Mouse (Mus musculus) embryonic facial prominence, embryonic 12.5 days (tissue): ENCODE data around the gene St6galnac4. TPM values are rescaled to one million over a fixed set of nuclear protein-coding genes. Genes with fewer than 3 reads are reported as not detected.

ENCODE experiments used
- ATAC-seq: fragments of 200-750 bp; cut with Nextera tagmentation; 2 replicates; pipeline ENCODE4 v1.8.0; 2017; ENCODE audit not compliant: insufficient number of reproducible peaks, insufficient read depth, low FRiP score, low TSS enrichment
- H3K27ac ChIP-seq: fragments of 300-500 bp; sonication (generic); 2 replicates; pipeline ENCODE4 v1.5.1; 2016; ENCODE audit warnings: mild to moderate bottlenecking
- H3K27me3 ChIP-seq: fragments of 300-500 bp; sonication (generic); 2 replicates; pipeline ENCODE4 v1.6.1; 2016; ENCODE audit warnings: mild to moderate bottlenecking, moderate library complexity
- H3K36me3 ChIP-seq: fragments of 300-500 bp; sonication (generic); 2 replicates; pipeline ENCODE4 v1.6.1; 2016; ENCODE audit warnings: mild to moderate bottlenecking
- H3K4me1 ChIP-seq: fragments of 300-500 bp; sonication (generic); 2 replicates; pipeline ENCODE4 v1.6.1; 2016
- H3K4me2 ChIP-seq: fragments of 300-500 bp; sonication (generic); replicated peaks from 2 replicates; pipeline ENCODE4 v1.6.1; 2016; ENCODE audit warnings: mild to moderate bottlenecking, moderate library complexity
- H3K4me3 ChIP-seq: fragments of 300-500 bp; sonication (generic); 2 replicates; pipeline ENCODE4 v1.5.1; 2016; ENCODE audit warnings: mild to moderate bottlenecking
- H3K9ac ChIP-seq: fragments of 300-500 bp; sonication (generic); 2 replicates; pipeline ENCODE4 v1.6.1; 2016; ENCODE audit warnings: mild to moderate bottlenecking, moderate library complexity
- H3K9me3 ChIP-seq: fragments of 300-500 bp; sonication (generic); 2 replicates; pipeline ENCODE4 v1.6.1; 2016; ENCODE audit warnings: mild to moderate bottlenecking, moderate library complexity
- WGBS: fragments of 180-500 bp; shearing (Covaris S2); methylation state at CpG from one replicate; pipeline ENCODE4 v1.1.7; 2016; 5-methylcytosine and 5-hydroxymethylcytosine counted together
- polyA plus RNA-seq: library from polyadenylated mRNA; unstranded; fragments of >200 nt; fragmentation: Nextera tagmentation; extraction: Ambion mirVana; gene quantifications from 2 replicates; pipeline ENCODE4 v1.2.1, GENCODE M21; 2016

St6galnac4 gene
- 32.7 and 36.5 TPM in 2 replicates for polyA plus RNA-seq

DNA sequence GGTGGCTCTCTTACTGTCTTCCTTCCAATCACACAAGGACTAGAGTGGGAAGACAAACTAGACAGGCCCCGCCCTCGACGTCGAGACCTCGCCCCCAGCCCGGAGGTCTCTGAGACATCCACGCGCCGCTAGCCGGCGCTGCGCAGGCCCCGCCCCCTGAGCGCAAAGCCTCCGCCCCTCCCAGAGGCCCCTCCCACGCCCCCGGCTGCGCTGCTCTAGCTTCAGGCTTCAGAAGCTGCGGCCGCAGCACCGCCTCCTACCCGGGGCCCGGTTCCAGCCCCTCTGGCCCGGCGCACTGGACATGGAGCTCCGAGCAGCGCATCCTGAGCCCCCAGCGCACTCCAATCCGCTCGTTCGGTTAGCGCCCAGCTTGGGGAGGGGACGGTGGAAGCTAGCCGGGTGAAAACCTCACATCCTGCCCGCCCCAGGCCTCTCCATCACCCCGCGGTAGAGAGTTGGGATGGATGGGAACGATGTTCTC, at the start of gene St6galnac4:
Gene St6galnac4, plus strand, starts transcription at position 225 of the 481 bp plus-strand sequence.
- under 1% methylated on average over 38 of the region's 38 CpGs for WGBS
- Histone ChIP-seq H3K27ac (peak within 1 kb of the TSS; percentile 66), H3K9me3 (no peaks in the 10 kb centered on the region)

DNA sequence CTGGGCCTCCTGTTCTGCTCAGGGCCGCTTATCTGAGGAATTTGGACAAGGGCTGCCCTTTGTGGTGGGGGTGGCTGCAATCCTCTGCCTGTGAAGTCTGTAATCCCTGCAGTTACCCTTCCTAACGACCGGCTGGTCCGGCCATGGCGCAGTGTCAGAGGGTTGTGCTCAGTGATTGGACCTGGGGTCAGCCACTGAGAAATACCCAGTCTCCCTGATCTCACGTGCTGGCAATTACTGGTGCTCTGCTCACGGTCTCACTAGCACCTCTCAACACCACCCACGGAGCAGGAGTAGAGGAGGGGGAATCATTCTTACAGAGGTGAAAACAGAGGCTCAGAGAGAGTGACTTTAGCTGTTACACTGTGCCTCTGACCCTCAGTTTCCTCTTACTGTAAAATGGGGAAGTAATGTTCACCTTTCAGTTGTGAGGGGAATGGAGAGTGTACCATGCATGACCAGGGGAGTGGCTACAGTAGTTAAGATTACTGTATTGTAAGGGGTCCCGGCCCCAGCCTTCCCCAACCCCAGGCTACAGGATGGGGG, 49.5 kb upstream of the St6galnac4 start:
- WGBS = 7% methylated on average over 9 of the region's 9 CpGs
- no peak for ATAC-seq
- Histone ChIP-seq H3K9me3 (no peaks in the 10 kb centered on the region), H3K4me3 (peak overlapping the region; percentile 79), H3K4me1 (peaks cover 54% of the 10 kb centered on the region), H3K36me3 (no peaks in the 10 kb centered on the region), H3K27me3 (no peaks in the 10 kb centered on the region), H3K9ac (peak overlapping the region; percentile 81), H3K4me2 (peak overlapping the region; percentile 90), H3K27ac (peak overlapping the region; percentile 69)

More for the DNA sequence above, at the start of gene St6galnac4:
- Histone ChIP-seq H3K9ac (peak within 1 kb of the TSS; percentile 63), H3K4me1 (peaks cover 13% of the 10 kb centered on the region), H3K36me3 (0 out of 2 replicates have a peak, but pooled peaks cover 4% of the 10 kb centered on the region), H3K27me3 (peaks cover 11% of the 10 kb centered on the region), H3K4me2 (peak within 1 kb of the TSS; percentile 62), H3K4me3 (peak within 1 kb of the TSS; percentile 58)
- peak; percentile 71 for ATAC-seq

DNA sequence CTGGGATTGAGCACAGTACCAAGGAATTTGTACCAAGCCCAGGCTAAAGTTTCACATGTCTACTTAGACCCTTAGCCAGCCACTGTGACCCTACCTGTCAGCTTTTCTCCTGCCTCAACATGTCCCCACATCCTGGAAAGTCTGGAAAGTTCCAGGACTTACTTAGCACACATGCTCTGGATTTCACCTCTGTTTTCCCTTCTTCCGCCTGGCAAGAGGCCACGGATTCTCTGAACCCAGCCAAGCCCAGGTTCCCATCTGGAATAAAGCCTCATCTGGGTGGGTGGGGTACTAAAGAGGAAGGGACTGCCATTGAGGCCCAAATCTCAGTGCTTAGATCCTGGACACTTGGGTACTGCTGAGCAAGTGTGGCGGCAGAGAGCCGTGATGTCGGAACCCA, 49.0 kb upstream of the St6galnac4 start:
- Histone ChIP-seq H3K9me3 (no peaks in the 10 kb centered on the region), H3K36me3 (no peaks in the 10 kb centered on the region), H3K27me3 (no peaks in the 10 kb centered on the region), H3K4me1 (peaks cover 54% of the 10 kb centered on the region), H3K9ac (peak overlapping the region; percentile 81; the same call in 1 of the 2 replicates), H3K27ac (no peak overlapping the region), H3K4me3 (peak overlapping the region; percentile 79), H3K4me2 (peak overlapping the region; percentile 90)
- 74% methylated on average over 5 of the region's 5 CpGs for WGBS
- no peak for ATAC-seq

DNA sequence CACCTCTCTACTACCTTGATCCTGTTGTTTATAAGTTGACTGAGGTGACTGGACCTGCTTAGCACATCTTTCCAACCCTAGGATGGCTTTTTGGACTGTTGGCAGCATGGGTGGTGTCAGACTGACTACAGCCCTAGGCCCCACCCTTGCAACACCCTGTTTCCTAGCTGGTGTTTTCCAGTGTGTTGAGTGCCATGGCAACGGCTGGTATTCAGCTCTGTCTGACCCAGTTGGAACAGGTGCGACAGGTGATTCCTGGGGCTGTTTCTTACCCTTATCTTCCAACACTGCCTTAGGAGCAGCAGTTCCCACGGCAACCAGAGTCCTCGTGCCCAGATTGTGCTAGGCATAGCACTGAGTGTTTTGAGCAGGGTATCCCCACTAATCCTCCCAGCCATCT, 48.4 kb upstream of the St6galnac4 start:
- H3K4me3 ChIP-seq = peak overlapping the region; percentile 79; the same call in 1 of the 2 replicates
- H3K4me2 ChIP-seq = peak overlapping the region; percentile 90
- no peak for ATAC-seq
- H3K27ac ChIP-seq = no peak overlapping the region
- no peaks in the 10 kb centered on the region for H3K36me3 ChIP-seq
- H3K4me1 ChIP-seq = peaks cover 52% of the 10 kb centered on the region
- H3K9ac ChIP-seq = no peak overlapping the region
- H3K27me3 ChIP-seq = no peaks in the 10 kb centered on the region
- no peaks in the 10 kb centered on the region for H3K9me3 ChIP-seq
- WGBS = 72% methylated on average over 4 of the region's 4 CpGs

DNA sequence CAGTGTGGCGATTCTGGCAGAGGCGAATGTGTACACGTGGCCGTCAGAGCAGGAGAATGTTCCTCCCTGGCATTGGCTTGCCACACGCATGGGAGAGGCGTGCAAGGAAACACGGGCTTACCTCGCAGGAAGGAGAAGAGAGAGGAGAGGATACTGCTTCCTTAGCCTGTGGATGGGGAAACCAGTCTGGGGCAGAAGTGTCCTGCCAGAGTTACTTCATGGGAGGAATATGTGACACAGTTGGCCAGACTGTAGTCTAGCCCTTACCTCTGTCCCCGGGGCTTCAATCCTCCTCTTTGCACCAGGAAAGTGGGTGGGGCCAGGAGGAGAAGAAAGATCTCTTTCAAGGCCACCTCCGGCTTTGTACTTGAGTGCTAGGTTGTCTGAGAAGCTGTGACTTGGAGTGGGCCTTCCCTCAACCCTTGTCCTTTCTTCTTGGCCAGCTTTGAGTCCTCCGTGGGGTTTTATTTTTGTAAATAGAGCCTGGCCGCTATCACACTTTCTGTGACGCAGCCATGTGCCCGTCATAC, 47.4 kb upstream of the St6galnac4 start:
- H3K4me2 ChIP-seq = peak overlapping the region; percentile 90
- peak overlapping the region; percentile 3; the same call in 1 of the 2 replicates for H3K27ac ChIP-seq
- H3K4me3 ChIP-seq = no peak overlapping the region
- no peak for ATAC-seq
- H3K4me1 ChIP-seq = peaks cover 42% of the 10 kb centered on the region
- no peaks in the 10 kb centered on the region for H3K9me3 ChIP-seq
- no peaks in the 10 kb centered on the region for H3K36me3 ChIP-seq
- 76% methylated on average over 14 of the region's 14 CpGs for WGBS
- H3K9ac ChIP-seq = peak overlapping the region; percentile 29; the same call in 1 of the 2 replicates
- no peaks in the 10 kb centered on the region for H3K27me3 ChIP-seq

DNA sequence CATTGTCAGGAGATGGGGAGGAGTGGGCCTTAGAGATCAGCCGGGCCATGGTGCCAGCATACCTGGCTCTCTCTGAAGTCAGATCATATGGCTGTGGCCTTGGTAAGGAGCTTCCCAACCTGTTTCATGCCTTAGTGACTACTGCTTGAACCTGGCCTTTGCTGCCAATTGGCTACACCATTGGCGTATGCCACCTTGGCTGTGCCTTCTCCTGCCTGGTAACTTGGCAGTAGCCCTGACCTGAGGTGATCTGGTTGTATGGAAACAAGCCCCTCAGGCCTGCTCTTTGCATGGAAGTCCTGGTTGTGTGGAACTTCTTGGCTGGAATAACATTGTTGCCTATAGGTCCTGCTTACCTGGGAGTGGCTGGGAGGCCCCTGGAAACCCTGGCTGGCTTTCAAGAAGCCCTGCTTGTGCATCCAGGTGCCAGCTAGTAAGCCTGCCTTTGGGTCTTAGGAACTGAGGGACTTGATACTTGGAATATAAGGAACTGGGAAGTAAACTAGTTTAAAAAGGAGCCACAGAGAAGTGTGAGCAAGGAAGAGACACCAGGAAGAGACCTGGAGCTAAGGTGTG, 45.5 kb upstream of the St6galnac4 start:
- Histone ChIP-seq H3K4me3 (no peak overlapping the region), H3K9me3 (no peaks in the 10 kb centered on the region), H3K36me3 (0 out of 2 replicates have a peak, but pooled peaks cover 6% of the 10 kb centered on the region), H3K4me2 (no peak overlapping the region), H3K27ac (no peak overlapping the region), H3K9ac (no peak overlapping the region), H3K4me1 (peaks cover 38% of the 10 kb centered on the region), H3K27me3 (no peaks in the 10 kb centered on the region)
- no peak for ATAC-seq
- WGBS = 96% methylated on average over 2 of the region's 2 CpGs

DNA sequence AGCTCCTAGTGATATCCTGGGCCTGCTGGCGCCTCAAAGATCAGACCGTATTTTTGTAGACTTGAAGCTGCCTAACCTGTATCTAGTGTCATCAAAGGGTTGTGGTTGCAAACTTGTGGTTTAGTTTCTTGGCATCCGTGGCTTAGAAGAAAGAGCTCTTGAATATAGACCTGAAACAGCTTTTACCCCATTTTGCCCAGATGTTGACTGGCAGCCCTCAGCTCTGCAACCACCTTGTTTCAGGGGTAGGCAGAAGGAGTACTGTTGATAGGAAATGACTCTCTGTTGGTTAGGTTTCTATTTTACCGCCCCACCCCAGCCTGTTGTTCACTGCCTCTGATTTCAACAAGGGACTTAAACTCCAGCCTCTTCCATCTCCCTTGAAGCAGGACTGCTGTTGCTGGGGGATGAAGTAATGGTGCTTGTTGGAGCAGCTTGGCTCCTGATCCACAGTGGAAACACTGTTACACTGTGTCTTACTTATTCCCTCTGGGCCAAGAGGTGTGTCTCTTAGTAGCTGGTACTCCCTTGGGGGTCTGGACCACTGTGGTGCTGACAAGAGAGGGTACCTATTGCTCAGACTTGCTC, 44.8 kb upstream of the St6galnac4 start:
- 0 out of 2 replicates have a peak, but pooled peaks cover 6% of the 10 kb centered on the region for H3K36me3 ChIP-seq
- peaks cover 31% of the 10 kb centered on the region for H3K4me1 ChIP-seq
- no peaks in the 10 kb centered on the region for H3K9me3 ChIP-seq
- H3K4me3 ChIP-seq = no peak overlapping the region
- H3K27ac ChIP-seq = no peak overlapping the region
- H3K27me3 ChIP-seq = no peaks in the 10 kb centered on the region
- H3K4me2 ChIP-seq = no peak overlapping the region
- ATAC-seq = no peak
- no peak overlapping the region for H3K9ac ChIP-seq
- 85% methylated on average over 4 of the region's 4 CpGs for WGBS

DNA sequence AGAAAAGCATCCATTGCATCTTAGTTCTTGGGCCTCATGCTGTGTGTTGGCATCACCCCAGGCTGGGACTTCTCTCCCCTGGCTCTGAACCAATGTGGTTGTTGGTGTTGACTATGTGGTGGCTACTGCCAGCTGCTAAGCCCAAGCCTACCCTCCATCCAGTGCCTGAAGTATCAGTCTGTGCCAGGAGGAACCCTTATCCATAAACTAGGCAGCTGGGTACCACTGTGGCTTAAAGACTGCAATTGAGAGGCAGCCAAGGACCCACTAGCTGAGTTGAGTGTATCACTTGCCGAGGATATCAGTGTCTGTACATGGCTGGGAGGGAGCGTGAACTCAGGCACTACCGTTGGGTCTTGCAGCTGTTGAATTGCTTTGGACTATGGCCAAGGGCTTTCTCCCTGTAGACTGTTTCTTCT, 43.9 kb upstream of the St6galnac4 start:
- no peaks in the 10 kb centered on the region for H3K9me3 ChIP-seq
- no peak overlapping the region for H3K9ac ChIP-seq
- H3K4me1 ChIP-seq = peaks cover 21% of the 10 kb centered on the region
- no peak overlapping the region for H3K4me3 ChIP-seq
- no peak for ATAC-seq
- H3K36me3 ChIP-seq = 0 out of 2 replicates have a peak, but pooled peaks cover 6% of the 10 kb centered on the region
- no peaks in the 10 kb centered on the region for H3K27me3 ChIP-seq
- H3K27ac ChIP-seq = no peak overlapping the region
- H3K4me2 ChIP-seq = no peak overlapping the region
- 91% methylated on average over 3 of the region's 3 CpGs for WGBS

DNA sequence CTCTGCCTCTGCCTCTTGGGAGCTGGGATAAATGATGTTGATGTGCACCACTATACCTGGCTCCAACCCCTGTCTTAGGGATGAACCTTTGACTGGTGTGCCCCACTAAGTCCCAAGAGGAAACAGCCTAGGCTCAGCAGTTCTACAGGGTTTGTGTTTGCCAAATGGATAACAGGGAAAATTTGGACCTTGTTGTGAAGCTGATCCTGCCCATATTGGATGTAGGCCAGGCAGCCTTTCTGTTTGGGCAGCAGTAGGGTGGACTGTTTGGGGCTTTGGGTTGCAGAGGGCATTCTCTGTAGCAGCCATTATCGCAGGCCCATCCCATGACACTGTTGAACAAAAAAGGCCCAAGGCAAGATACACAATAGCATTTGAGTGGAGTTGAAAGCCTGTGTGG, 39.9 kb upstream of the St6galnac4 start:
- Histone ChIP-seq H3K4me3 (no peak overlapping the region), H3K9ac (no peak overlapping the region), H3K36me3 (0 out of 2 replicates have a peak, but pooled peaks cover 6% of the 10 kb centered on the region), H3K27ac (no peak overlapping the region), H3K9me3 (no peaks in the 10 kb centered on the region), H3K4me1 (peaks cover 27% of the 10 kb centered on the region), H3K4me2 (no peak overlapping the region), H3K27me3 (no peaks in the 10 kb centered on the region)
- WGBS = 82% methylated on average over 1 of the region's 1 CpGs
- ATAC-seq = no peak

DNA sequence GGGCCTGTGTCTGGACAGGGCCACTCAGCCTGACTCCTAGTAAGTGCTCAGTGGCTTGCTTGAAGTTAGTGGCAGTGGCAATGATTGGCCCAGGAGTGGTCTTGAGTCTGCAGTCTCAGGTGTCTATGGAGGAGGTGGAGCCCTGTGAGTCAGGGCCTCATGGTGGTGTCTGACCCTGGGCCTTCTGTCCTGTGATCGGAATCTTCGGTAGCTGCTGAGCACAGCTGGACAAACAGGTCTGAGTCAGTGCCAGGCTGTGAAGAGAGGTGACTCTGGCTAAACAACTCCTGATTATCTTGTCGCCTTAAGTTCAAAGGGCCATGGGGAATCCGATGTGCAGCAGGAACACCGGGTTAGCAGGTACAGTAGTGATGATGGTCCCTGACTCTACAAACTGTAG, 39.5 kb upstream of the St6galnac4 start:
- WGBS = 89% methylated on average over 5 of the region's 5 CpGs

DNA sequence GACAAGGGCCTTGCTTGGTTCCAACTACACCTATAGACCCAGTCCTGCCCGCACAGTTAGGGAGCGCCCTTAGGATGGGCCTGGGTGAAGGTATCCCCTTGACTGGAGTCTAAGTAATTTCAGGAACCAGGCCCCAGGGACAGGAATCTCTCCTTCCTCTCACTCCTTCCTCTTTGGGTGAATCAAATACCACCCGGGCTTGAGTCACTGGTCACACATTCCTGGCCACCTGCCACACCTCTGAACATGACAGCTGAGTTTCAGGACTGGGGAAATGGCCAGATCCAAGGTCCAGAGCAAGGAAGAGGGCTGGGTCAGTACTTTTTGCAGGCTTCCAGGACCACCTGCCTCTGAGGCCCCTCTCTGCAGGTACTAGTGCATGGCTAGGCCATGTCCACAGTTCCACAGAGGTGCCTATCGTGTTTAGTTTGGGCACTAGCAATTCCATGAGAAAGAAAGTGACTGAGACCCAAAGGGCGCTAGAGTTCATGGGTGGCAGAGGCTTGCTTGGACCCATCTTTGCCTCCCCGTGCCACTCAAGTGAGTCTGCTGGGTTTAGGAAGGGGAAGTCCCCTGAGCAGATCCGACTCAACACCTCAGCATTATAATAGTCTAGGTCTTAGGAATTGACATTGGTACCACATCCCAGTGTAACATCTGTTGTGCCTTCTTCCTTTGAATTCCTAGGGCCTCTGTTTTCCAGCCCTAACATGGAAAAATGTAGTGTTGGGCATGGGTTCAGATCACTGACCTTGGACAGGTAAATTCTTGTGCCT, 38.7 kb upstream of the St6galnac4 start:
- H3K9me3 ChIP-seq = no peaks in the 10 kb centered on the region
- H3K27me3 ChIP-seq = no peaks in the 10 kb centered on the region
- 89% methylated on average over 7 of the region's 7 CpGs for whole genome bisulfite sequencing
- 0 out of 2 replicates have a peak, but pooled peaks cover 6% of the 10 kb centered on the region for H3K36me3 ChIP-seq
- peaks cover 27% of the 10 kb centered on the region for H3K4me1 ChIP-seq
- no peak overlapping the region for H3K27ac ChIP-seq
- ATAC-seq = no peak
- no peak overlapping the region for H3K4me3 ChIP-seq
- no peak overlapping the region for H3K9ac ChIP-seq
- H3K4me2 ChIP-seq = no peak overlapping the region

More for the DNA sequence above, 39.5 kb upstream of the St6galnac4 start:
- Histone ChIP-seq H3K9me3 (no peaks in the 10 kb centered on the region), H3K36me3 (0 out of 2 replicates have a peak, but pooled peaks cover 6% of the 10 kb centered on the region), H3K4me2 (no peak overlapping the region), H3K27me3 (no peaks in the 10 kb centered on the region), H3K4me1 (peaks cover 27% of the 10 kb centered on the region), H3K9ac (no peak overlapping the region), H3K4me3 (no peak overlapping the region), H3K27ac (no peak overlapping the region)
- no peak for ATAC-seq
